Mouse (Mus musculus): ENCODE measurements around the gene Aldoc. TPM values are rescaled to one million over a fixed set of nuclear protein-coding genes. Genes with fewer than 3 reads are reported as not detected.
"Not testable (repeated sequence)": the region's sequence is repeated elsewhere in the genome, so short reads cannot be mapped to it uniquely, and the experiment has no call there.

The Aldoc gene
- total RNA-seq (2021) = 100 to 1,000 TPM; 663 to 756 TPM
- long read RNA-seq, experiment 1, transcript Aldoc-202 (8 exons, 1,700 nt) = minor isoform, 78 of 1,404 reads
- long read RNA-seq, experiment 1, transcript Aldoc-201 (9 exons, 2,786 nt) = major isoform, 1,228 of 1,404 reads
- long read RNA-seq, experiment 1, partial matches to known transcripts = 56 of 1,404 reads
- long read RNA-seq, experiment 1, other reads (novel, unspliced or antisense) = 42 of 1,404 reads
- long read RNA-seq, experiment 2, transcript Aldoc-201 (9 exons, 2,786 nt) = major isoform, 1,259 of 1,441 reads
- long read RNA-seq, experiment 2, transcript Aldoc-202 (8 exons, 1,700 nt) = minor isoform, 69 of 1,441 reads
- long read RNA-seq, experiment 2, partial matches to known transcripts = 50 of 1,441 reads
- long read RNA-seq, experiment 2, other reads (novel, unspliced or antisense) = 63 of 1,441 reads

GRCm38 (mm10) chr11:78322860-78323259 is at the start of gene Aldoc:
Gene Aldoc (plus strand): TSS chr11:78322968.
- DNase-seq (ENCODE audit: low spot score in 2 of 2) = peak; percentile 63 to 82

- no peak for DNase-seq (ENCODE audit: low spot score in 2 of 2)
Measured at GRCm38 (mm10) chr11:78275596-78275995, 47.2 kb upstream of the Aldoc start.

- not testable (repeated sequence) for DNase-seq (ENCODE audit: low spot score in 2 of 2)
Measured at GRCm38 (mm10) chr11:78276169-78276568, 46.6 kb upstream of the Aldoc start.

DNA sequence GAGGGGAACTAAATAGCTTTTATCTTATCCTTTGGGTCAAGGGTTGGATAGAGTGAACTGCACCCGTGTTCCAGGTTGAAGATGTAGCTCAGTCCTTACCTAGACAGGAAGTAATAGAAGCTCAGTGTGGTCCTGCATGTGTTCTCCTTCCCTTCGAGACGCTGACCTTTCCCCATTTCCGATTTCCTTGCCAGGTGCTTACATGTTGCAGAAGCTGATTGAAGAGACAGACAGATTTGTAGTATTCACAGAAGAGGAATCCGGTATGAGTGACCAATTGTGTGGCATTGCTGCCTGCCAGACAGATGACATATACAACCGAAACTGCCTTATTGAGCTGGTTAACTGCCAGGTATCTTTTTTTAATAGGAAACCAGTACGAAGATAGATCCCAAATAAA is 43.9 kb upstream of the Aldoc start:
- no peak for DNase-seq (ENCODE audit: low spot score in 2 of 2)

GRCm38 (mm10) chr11:78279586-78279985 is 43.2 kb upstream of the Aldoc start:
- peak; percentile 14 to 49 for DNase-seq (ENCODE audit: low spot score in 2 of 2)

GRCm38 (mm10) chr11:78289146-78289763 is 33.5 kb upstream of the Aldoc start:
- no peak for DNase-seq (ENCODE audit: low spot score in 2 of 2)

- DNase-seq (ENCODE audit: low spot score in 2 of 2) = no peak
Measured at GRCm38 (mm10) chr11:78290654-78291053, 32.1 kb upstream of the Aldoc start, which contains the start of gene BC030499. Gene BC030499 (plus strand): TSS chr11:78290841.

DNA sequence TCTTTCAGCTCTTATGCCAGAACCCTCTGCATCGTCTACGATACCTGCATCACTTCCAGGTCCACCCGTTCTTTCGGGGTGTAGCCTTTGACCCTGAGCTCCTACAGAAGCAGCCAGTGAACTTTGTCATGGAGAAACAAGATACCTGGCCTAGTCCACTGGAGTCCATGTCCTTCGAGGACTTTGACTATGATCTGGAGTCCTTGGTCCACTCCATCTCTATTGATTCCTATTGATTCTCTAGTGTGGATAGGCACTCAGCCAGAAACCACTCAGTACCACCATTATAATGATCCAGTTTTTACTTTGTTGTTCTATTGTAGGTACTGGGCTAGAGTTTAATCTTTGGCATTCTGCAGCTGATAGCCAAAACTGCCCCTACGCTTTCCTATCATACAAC is 28.2 kb upstream of the Aldoc start:
- no peak for DNase-seq (ENCODE audit: low spot score in 2 of 2)

DNA sequence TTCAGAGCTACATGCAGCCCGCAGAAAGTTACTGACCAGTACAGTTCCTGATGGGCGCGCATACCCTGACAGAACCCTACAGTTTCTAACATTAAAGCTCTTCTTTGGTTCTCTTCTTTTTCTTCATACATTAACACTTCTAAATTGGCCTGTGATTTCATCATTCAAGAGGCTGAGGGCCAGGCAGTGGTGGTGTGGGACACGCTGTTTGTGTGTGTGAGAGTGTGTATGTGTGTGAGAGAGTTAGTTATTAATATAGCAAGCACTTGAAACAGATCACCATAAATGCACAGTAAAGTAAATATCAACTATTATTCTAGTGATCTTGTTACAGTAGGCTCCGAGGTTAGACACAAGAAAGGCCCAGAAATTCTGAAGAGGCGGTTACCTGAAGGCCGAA is 21.9 kb upstream of the Aldoc start:
- no peak for DNase-seq (ENCODE audit: low spot score in 2 of 2)

DNA sequence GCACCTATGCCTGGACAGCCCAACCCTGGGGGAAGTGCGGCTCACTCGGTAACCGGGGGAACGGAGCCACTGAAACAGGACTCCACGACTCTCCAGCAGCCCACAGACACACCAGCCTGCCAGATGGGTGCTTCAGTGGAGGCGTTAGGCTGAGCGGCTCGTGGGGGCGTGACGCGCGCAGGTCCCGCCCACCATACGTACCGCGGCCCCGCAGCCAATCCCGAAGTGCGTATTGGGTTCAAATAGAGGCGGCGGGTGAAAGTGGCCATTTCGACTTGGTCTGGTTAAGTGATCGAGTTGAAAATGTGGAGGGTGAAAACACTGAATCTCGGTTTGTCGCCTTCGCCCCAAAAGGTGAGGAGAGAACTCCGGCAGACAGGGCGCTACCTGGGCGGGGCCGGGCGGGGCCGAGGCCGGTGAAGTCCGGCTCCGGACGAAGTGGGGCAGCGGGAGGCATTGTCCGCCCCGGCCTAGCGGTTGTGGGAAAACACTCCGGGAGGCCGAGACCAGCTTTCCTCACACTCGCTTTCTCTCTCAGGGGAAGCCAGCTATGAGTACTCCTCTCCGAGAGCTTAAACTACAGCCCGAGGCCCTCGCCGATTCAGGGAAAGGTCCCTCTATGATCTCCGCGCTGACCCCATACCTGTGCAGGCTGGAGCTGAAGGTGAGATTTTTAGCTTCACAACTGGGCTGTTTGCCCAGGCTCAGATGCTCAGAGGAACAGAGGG is 21.2 kb upstream of the Aldoc start, which contains the start of gene Spag5:
TSS of gene Spag5 (plus strand) at position 173 of the 728 bp plus-strand sequence.
- peak; percentile 84 to 93 for DNase-seq (ENCODE audit: low spot score in 2 of 2)

GRCm38 (mm10) chr11:78305272-78305671 is 17.5 kb upstream of the Aldoc start:
- no peak for DNase-seq (ENCODE audit: low spot score in 2 of 2)

DNA sequence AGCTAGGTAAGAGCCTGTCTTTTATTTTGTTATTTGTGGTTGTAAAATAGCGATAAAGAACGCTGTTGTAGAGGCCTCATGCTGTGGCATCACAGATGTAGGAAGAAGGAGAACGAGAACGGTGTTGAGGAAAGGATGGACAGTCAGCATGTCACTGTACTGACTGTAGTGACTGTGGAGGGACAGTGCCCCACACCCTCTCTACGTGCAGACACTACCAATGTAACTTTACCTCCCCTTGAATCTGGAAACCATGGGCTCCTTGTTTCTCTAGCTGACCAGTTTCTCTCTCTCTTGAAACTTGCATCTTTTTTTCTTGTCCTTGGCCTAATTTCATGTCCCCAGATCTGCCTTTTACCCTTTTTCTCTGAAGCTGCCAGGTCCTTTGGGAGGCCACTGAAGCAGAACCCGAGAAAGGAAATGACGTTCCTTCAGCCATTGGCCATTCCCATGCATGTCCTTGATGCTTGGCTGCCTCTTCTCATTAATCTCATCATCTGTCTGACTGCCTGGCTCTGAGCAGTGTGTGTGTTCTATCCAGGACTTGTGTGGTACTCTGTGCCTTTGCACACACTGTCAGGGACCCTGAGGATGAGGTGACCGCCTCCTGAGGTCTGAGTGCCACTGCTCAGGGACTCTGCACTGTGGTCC is 11.8 kb upstream of the Aldoc start:
- no peak for DNase-seq (ENCODE audit: low spot score in 2 of 2)

- DNase-seq (ENCODE audit: low spot score in 2 of 2) = no peak
Measured at GRCm38 (mm10) chr11:78313662-78314061, 9.1 kb upstream of the Aldoc start.

DNA sequence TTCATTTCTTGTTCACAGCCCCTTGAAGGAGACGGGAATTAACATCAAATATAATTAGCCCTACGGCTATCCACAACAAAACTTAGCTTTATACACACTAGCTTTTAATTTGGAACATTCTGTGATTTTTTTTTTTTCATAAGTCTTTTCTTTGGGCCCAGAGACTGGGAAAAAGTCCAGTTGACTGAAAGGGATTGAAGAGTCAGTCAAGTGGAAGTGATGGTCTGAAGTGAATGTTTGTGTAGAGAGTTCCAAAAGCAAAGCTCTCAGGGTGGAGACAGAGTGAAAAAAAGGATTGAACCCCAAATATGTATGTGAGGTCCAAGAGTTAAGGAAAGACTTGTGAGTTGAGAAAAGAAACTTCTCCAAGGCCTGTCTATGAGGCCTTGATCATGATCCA is 4.4 kb upstream of the Aldoc start:
- DNase-seq (ENCODE audit: low spot score in 2 of 2) = peak in 1 of 2 experiments; percentile 48

GRCm38 (mm10) chr11:78322076-78322831 is 514 bp upstream of the Aldoc start:
- DNase-seq (ENCODE audit: low spot score in 2 of 2) = peak; percentile 52 to 79

DNA sequence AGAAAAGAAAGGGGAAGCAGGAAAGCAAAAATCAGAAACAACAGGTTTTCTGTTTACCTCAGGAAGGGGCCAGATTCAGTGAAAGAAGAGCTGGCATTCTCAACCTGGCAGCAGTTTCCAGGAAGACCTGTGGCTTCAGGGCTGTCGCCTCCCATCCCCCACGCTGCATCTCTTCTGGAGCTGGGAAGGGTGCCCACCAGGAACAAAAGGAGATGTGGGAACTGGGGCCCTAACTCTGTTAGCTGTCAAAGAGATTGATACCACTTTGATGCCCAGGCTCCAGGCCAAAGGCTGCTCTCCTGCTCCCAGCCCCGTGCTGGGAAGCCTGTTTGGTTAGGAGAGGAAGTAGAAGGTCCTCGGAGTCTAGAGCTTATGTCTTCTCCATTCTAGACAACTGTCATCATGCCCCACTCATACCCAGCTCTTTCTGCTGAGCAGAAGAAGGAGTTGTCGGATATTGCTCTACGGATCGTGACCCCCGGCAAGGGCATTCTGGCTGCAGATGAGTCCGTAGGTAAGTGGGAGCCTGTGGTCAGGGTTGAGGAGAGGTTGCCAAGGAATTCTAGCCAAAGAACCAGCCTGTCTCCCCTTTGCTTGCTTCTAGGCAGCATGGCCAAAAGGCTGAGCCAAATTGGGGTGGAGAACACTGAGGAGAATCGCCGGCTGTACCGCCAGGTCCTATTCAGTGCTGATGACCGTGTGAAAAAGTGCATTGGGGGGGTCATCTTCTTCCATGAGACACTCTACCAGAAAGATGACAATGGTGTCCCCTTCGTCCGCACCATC is 1.4 kb downstream of the Aldoc start:
- DNase-seq (ENCODE audit: low spot score in 2 of 2) = peak in 1 of 2 experiments; percentile 73

DNA sequence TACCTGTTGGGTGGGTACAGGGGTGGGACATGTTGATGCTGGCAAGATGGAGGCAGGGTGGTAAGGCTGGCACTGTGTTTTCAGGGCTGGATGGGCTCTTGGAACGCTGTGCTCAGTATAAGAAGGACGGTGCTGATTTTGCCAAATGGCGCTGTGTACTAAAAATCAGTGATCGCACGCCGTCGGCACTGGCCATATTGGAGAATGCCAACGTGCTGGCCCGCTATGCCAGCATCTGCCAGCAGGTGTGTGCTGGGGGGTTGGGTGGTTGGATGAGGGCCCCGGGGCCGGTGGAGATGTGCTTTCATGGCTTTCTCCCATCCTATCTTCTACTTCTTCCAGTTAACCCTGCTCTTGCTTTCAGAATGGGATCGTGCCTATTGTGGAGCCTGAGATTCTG is 2.2 kb downstream of the Aldoc start:
- no peak for DNase-seq (ENCODE audit: low spot score in 2 of 2)

DNA sequence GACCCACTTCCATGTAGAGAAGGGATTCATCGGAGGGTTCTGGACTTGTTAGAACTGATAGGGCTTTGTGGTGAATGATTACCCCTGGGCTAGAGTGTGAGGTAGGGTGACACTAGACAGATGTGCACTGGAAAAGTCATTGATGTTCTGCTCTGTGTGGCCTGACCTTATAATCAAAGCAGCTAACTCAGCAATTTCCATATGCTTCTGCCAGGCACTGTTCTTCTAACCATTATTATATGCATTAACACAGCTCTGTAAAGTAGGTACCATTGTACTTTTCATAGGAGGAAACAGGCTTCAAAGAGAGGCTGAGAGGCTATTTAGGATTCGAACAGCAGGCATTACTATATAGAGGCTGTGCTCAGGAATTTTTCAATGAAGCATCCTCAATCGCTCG is 4.4 kb downstream of the Aldoc start:
- DNase-seq (ENCODE audit: low spot score in 2 of 2) = no peak

GRCm38 (mm10) chr11:78327634-78328511 is 5.1 kb downstream of the Aldoc start, which contains the start of gene Pigs:
Gene Pigs (plus strand): TSS chr11:78328415.
- DNase-seq (ENCODE audit: low spot score in 2 of 2) = peak; percentile 93 to 97
